Mouse (Mus musculus): ENCODE results near the gene Mrps23. TPM values are rescaled to one million over a fixed set of nuclear protein-coding genes. Genes with fewer than 3 reads are reported as not detected.
"Not testable (repeated sequence)": the region's sequence is repeated elsewhere in the genome, so short reads cannot be mapped to it uniquely, and the experiment has no call there.

The Mrps23 gene
- polyA plus RNA-seq, 1 experiment from 2014 or later, result 64.9 TPM

DNA sequence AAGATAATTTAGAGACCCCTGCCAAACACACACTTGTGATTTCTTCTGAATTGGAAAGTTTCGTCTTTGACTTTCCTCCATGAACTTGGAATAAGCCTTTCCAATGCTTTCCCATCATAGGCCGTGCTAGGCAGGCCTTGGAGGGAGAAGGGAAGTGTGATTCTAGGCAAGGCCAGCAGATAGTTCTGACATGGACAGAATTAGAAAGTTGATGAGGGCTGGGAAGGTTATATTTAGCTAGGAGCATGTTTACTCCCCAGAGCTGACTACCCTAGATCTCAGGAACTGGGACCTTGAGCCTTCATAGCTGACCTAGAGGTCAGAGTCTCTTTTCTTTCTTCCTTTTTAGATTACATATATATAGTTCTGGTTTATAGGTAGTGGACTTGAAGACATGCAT, 3.0 kb upstream of the Mrps23 start:
- no peaks in the 10 kb centered on the region for H3K9me3 ChIP-seq (ENCODE audit: control insufficient read depth, low read length)
- ATAC-seq, result no peak
- H3K9ac ChIP-seq (replicated peaks; ENCODE audit: low read depth, low read length), result no peak overlapping the region
- peaks cover 26% of the 10 kb centered on the region for H3K4me1 ChIP-seq (replicated peaks; ENCODE audit: control insufficient read depth, insufficient read depth, low read length)
- H3K4me2 ChIP-seq (ENCODE audit: low read length), result no peak overlapping the region
- no peak overlapping the region for H3K4me3 ChIP-seq (replicated peaks; ENCODE audit: low read length)
- no peaks in the 10 kb centered on the region for H3K27me3 ChIP-seq (replicated peaks; ENCODE audit: control insufficient read depth, insufficient read depth, low read length)
- H3K27ac ChIP-seq (ENCODE audit: low read length), result no peak overlapping the region
- no peaks in the 10 kb centered on the region for H3K36me3 ChIP-seq (ENCODE audit: control insufficient read depth, insufficient read depth)
- 80% methylated on average over 2 of the region's 2 CpGs for WGBS

DNA sequence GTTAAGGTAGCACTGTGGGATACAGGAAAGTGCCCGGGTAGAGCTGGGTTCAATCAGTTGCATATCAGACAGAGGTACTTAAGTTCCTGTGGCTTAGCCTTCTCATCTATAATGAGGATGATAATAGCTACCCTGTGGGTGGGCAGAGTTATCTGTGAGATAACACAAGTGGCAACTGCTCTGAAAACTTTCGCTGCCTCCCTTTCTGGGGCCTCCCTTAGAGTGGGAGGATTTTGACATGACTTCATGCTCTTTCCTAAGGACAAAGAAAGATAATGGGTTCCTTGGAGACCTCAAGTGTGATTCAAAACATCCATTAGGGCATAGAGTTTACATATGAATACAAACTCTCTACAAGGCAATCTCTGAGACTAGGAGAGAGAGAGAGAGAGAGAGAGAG, 2.1 kb upstream of the Mrps23 start:
- peaks cover 26% of the 10 kb centered on the region for H3K4me1 ChIP-seq (replicated peaks; ENCODE audit: control insufficient read depth, insufficient read depth, low read length)
- H3K9ac ChIP-seq (replicated peaks; ENCODE audit: low read depth, low read length), result no peak overlapping the region
- H3K4me2 ChIP-seq (ENCODE audit: low read length), result no peak overlapping the region
- no peak for ATAC-seq
- no peaks in the 10 kb centered on the region for H3K36me3 ChIP-seq (ENCODE audit: control insufficient read depth, insufficient read depth)
- WGBS, result 15% methylated on average over 2 of the region's 2 CpGs
- no peak overlapping the region for H3K4me3 ChIP-seq (replicated peaks; ENCODE audit: low read length)
- no peaks in the 10 kb centered on the region for H3K9me3 ChIP-seq (ENCODE audit: control insufficient read depth, low read length)
- H3K27me3 ChIP-seq (replicated peaks; ENCODE audit: control insufficient read depth, insufficient read depth, low read length), result no peaks in the 10 kb centered on the region
- no peak overlapping the region for H3K27ac ChIP-seq (ENCODE audit: low read length)

DNA sequence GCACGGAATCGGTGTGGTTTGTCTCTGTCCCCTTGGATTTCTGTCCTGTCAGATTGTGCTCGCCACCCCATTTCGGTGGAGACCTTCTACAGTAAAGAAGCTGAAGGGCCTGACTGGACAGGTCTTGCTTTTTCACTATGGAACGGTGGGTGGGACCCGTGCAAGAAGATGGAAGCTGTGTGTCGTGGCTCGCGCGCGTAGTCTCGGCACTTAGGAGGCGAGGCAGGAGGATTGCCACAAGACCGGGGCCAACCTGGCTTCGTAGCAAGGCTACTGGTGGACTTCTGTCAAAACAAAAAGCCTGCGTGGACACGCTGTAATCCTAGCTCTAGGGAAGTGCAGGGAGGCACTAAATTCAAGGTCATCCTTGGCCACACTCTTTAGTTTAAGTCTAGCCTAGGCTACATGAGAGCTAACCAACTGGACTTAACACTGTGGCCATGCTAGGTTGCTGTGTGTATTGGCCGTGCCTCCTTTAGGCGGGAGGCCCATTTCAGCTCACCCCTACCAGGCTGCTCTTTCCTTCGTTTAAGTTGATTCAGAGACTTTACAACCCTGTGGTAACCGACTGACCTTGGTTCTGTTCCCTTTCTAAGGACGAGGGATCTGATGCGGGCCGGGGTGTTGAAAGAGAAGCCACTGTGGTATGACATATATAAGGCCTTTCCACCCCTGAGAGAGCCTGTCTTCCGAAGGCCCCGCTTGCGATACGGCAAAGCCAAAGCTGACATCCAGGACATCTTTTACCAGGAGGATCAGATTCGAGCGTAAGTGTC, 593 bp downstream of the Mrps23 start:
- Histone ChIP-seq H3K4me2 (ENCODE audit: low read length) (peak overlapping the region; percentile 93), H3K27me3 (replicated peaks; ENCODE audit: control insufficient read depth, insufficient read depth, low read length) (no peaks in the 10 kb centered on the region), H3K27ac (ENCODE audit: low read length) (peak overlapping the region; percentile 63), H3K36me3 (ENCODE audit: control insufficient read depth, insufficient read depth) (peaks cover under 1% of the 10 kb centered on the region; the same call in 1 of the 2 replicates), H3K4me1 (replicated peaks; ENCODE audit: control insufficient read depth, insufficient read depth, low read length) (peaks cover 26% of the 10 kb centered on the region), H3K4me3 (replicated peaks; ENCODE audit: low read length) (peak overlapping the region; percentile 89), H3K9ac (replicated peaks; ENCODE audit: low read depth, low read length) (peak overlapping the region; percentile 86), H3K9me3 (ENCODE audit: control insufficient read depth, low read length) (no peaks in the 10 kb centered on the region)
- peak; percentile 9 for ATAC-seq
- WGBS, result 33% methylated on average over 30 of the region's 30 CpGs

DNA sequence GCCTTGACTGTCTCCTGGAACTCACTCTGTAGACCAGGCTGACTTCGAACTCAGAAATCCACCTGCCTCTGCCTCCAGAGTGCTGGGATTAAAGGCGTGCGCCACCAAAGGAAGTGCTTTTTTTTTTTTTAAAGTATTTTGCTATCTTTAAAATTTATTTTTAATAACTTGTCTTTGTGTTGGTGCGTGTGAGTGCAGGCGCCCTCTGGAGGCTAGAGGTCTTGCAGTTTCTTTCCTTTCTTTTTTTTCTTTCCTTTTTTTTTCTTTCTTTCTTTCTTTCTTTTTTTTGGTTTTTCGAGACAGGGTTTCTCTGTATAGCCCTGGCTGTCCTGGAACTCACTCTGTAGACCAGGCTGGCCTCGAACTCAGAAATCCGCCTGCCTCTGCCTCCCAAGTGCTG, 2.4 kb downstream of the Mrps23 start:
- Histone ChIP-seq H3K36me3 (ENCODE audit: control insufficient read depth, insufficient read depth) (peaks cover 18% of the 10 kb centered on the region), H3K4me1 (replicated peaks; ENCODE audit: control insufficient read depth, insufficient read depth, low read length) (peaks cover 26% of the 10 kb centered on the region)
- H3K4me3 ChIP-seq (replicated peaks; ENCODE audit: low read length); H3K27me3 ChIP-seq (replicated peaks; ENCODE audit: control insufficient read depth, insufficient read depth, low read length); H3K9ac ChIP-seq (replicated peaks; ENCODE audit: low read depth, low read length); H3K4me2 ChIP-seq (ENCODE audit: low read length); H3K9me3 ChIP-seq (ENCODE audit: control insufficient read depth, low read length); H3K27ac ChIP-seq (ENCODE audit: low read length); ATAC-seq: not testable (repeated sequence)
- WGBS, result 82% methylated on average over 8 of the region's 8 CpGs

DNA sequence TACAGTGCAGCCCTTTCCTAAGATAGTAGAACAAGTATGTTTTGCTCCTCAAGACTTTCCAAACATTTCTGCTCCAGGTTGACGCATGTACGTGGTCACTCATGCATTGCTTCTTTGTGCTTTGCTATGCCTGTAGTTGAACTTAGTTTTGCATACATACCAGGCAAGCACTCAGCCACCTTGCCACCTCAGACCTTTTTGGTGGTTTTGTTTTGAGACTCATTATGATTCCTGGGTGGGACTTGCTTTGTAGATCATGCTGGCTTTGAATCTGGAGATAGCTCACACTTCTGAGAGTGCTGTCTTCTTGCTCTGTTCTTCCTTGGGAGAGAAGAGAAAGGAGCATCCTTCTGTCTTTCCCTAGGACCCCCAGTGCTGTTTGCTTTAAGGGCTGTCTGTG, 3.5 kb downstream of the Mrps23 start:
- no peak overlapping the region for H3K9ac ChIP-seq (replicated peaks; ENCODE audit: low read depth, low read length)
- H3K27me3 ChIP-seq (replicated peaks; ENCODE audit: control insufficient read depth, insufficient read depth, low read length), result no peaks in the 10 kb centered on the region
- peaks cover 18% of the 10 kb centered on the region for H3K36me3 ChIP-seq (ENCODE audit: control insufficient read depth, insufficient read depth)
- H3K4me3 ChIP-seq (replicated peaks; ENCODE audit: low read length), result no peak overlapping the region
- 97% methylated on average over 2 of the region's 2 CpGs for WGBS
- H3K9me3 ChIP-seq (ENCODE audit: control insufficient read depth, low read length), result no peaks in the 10 kb centered on the region
- ATAC-seq, result no peak
- no peak overlapping the region for H3K27ac ChIP-seq (ENCODE audit: low read length)
- H3K4me2 ChIP-seq (ENCODE audit: low read length), result no peak overlapping the region
- peaks cover 26% of the 10 kb centered on the region for H3K4me1 ChIP-seq (replicated peaks; ENCODE audit: control insufficient read depth, insufficient read depth, low read length)

DNA sequence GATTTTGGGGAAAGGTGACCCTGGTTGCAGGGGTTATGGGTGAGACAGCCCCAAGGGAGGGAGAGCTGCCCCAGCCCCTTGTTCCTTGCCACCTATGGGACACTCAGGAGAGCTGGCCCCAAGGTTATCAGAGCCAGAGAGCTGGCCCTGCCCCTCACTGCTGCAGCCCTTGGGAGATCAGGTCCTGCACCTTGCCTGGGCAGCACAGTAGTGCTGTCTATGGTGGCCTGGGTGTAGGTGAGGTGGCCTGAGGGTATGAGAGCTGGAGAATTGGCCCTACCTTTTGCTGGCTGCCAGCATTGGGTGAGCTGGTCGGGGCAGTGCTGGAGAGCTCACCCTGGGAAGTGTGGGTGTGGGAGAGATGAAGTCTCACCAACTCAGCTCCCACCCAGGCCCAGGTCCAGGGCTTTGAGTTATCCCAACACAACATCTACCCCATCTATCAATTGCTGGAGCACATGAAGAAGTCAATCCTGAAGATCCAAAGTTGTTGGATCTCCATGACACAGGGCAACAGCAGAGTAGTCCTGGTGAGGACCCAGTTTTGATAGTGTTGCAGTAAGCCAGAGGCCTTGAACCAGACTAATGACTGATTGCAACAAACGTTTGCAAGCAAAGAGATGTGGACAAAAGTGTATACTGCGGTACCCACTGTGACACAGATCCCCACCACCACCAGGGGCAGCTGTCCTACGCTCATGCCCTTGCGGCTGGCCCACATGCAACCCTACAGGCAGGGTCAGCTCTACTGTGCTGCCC, 7.8 kb downstream of the Mrps23 start:
- no peak; the same call in 1 of the 2 replicates for ATAC-seq
- WGBS, result 88% methylated on average over 5 of the region's 5 CpGs
- no peak overlapping the region for H3K27ac ChIP-seq (ENCODE audit: low read length)
- peaks cover 13% of the 10 kb centered on the region for H3K4me1 ChIP-seq (replicated peaks; ENCODE audit: control insufficient read depth, insufficient read depth, low read length)
- no peaks in the 10 kb centered on the region for H3K9me3 ChIP-seq (ENCODE audit: control insufficient read depth, low read length)
- H3K36me3 ChIP-seq (ENCODE audit: control insufficient read depth, insufficient read depth), result peaks cover 18% of the 10 kb centered on the region
- H3K4me3 ChIP-seq (replicated peaks; ENCODE audit: low read length), result no peak overlapping the region
- H3K9ac ChIP-seq (replicated peaks; ENCODE audit: low read depth, low read length), result no peak overlapping the region
- H3K27me3 ChIP-seq (replicated peaks; ENCODE audit: control insufficient read depth, insufficient read depth, low read length), result no peaks in the 10 kb centered on the region
- no peak overlapping the region for H3K4me2 ChIP-seq (ENCODE audit: low read length)

DNA sequence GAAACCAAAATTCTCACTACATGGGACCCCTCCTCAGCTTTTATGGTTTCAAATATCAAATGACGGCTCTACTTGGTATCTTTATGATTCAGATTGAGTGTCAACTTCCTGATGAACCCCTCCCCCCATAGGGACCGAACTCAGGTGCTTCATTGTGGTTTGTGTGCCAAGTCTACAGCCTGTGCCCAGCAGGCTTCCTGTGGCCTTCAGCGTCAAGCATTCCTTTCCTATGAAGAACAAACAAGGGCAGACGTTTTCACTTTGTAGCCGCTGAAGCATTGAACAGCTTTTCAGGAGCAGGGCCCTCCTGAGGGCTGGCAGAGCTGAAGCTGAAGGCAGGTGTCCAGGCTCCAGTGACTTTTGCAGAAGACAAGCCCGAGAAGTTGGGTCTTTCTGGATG, 9.6 kb downstream of the Mrps23 start:
- Histone ChIP-seq H3K4me2 (ENCODE audit: low read length) (no peak overlapping the region), H3K27ac (ENCODE audit: low read length) (no peak overlapping the region), H3K27me3 (replicated peaks; ENCODE audit: control insufficient read depth, insufficient read depth, low read length) (no peaks in the 10 kb centered on the region), H3K36me3 (ENCODE audit: control insufficient read depth, insufficient read depth) (peaks cover 18% of the 10 kb centered on the region), H3K4me1 (replicated peaks; ENCODE audit: control insufficient read depth, insufficient read depth, low read length) (peaks cover 13% of the 10 kb centered on the region), H3K9me3 (ENCODE audit: control insufficient read depth, low read length) (no peaks in the 10 kb centered on the region), H3K9ac (replicated peaks; ENCODE audit: low read depth, low read length) (no peak overlapping the region), H3K4me3 (replicated peaks; ENCODE audit: low read length) (no peak overlapping the region)
- 54% methylated on average over 6 of the region's 6 CpGs for WGBS
- ATAC-seq, result no peak

DNA sequence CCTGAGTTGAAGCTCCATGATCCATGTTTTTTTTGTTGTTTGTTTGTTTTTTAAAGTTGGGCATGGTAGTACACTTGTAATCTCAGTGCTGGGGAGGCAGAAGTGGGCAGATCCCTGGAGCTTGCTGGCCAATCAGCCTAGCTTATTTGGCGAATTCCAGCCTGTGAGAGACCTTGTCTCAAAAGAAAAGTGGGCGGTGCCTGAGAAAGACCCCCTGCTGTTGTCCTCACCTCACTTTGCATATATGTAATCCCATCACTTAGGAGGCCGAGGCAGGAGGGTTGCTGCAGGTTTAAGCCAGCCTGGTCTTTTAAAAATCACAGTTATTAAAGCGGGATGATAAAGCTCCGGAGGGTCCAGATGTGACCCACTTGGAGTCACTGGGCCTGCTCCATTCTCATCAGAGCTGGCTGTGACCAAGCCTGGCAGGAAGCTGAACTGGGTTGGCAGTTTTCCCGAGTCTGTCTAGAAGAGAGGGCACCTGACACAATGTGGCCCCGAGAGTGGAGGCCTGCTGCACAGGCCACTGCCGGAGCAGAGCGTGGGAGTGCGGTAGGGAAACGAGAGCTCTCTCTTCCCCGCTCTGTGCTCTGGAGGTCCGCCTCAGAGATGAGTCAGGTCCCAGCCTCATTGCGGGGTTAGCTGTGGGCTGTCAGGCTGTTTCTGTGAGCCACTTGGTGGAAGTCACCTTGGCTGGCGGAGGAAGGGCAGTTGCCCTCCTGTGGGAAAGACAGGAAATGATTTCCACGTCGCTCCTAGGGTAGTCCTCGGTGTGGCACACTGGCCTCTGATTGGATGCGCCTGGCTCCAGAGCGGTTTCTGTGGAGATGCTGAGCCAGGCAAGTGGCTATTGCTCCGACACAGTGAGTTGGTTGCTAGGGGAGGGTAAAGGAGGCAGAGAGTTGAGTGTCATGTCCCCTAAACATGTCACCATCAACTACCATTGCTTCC, 11.0 kb downstream of the Mrps23 start:
- no peak overlapping the region for H3K9ac ChIP-seq (replicated peaks; ENCODE audit: low read depth, low read length)
- 55% methylated on average over 21 of the region's 21 CpGs for WGBS
- H3K4me2 ChIP-seq (ENCODE audit: low read length), result peak overlapping the region; percentile 45
- peaks cover 13% of the 10 kb centered on the region for H3K4me1 ChIP-seq (replicated peaks; ENCODE audit: control insufficient read depth, insufficient read depth, low read length)
- no peak overlapping the region for H3K4me3 ChIP-seq (replicated peaks; ENCODE audit: low read length)
- H3K27ac ChIP-seq (ENCODE audit: low read length), result no peak overlapping the region
- ATAC-seq, result peak; percentile 50
- no peaks in the 10 kb centered on the region for H3K9me3 ChIP-seq (ENCODE audit: control insufficient read depth, low read length)
- peaks cover 13% of the 10 kb centered on the region for H3K36me3 ChIP-seq (ENCODE audit: control insufficient read depth, insufficient read depth)
- H3K27me3 ChIP-seq (replicated peaks; ENCODE audit: control insufficient read depth, insufficient read depth, low read length), result no peaks in the 10 kb centered on the region

DNA sequence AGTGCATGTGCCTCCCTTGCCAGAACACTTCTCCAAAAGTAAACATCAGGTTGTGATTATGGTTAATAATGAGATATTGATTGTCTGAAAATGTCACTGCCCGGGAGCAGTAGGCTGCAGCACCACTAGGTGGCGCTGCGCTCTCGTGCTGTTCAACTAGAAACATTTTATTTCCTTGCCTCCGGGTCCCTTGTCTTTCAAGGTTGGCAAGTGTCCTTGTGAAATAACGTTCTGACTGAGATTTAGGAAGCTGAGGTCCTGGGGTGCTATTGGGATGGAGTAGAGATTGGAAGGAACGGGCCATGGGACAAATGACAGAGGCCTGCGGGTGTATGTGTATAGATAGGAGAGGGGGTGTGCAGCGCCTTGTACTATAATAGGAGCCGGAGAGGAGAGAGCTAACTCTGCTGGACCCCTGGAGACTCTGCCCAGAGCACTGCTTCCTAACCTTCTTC, 12.1 kb downstream of the Mrps23 start:
- no peak overlapping the region for H3K27ac ChIP-seq (ENCODE audit: low read length)
- H3K36me3 ChIP-seq (ENCODE audit: control insufficient read depth, insufficient read depth), result peaks cover 3% of the 10 kb centered on the region
- WGBS, result 10% methylated on average over 10 of the region's 10 CpGs
- H3K9ac ChIP-seq (replicated peaks; ENCODE audit: low read depth, low read length), result peak overlapping the region; percentile 25; the same call in 1 of the 2 replicates
- H3K9me3 ChIP-seq (ENCODE audit: control insufficient read depth, low read length), result no peaks in the 10 kb centered on the region
- H3K27me3 ChIP-seq (replicated peaks; ENCODE audit: control insufficient read depth, insufficient read depth, low read length), result no peaks in the 10 kb centered on the region
- H3K4me3 ChIP-seq (replicated peaks; ENCODE audit: low read length), result no peak overlapping the region
- peaks cover 13% of the 10 kb centered on the region for H3K4me1 ChIP-seq (replicated peaks; ENCODE audit: control insufficient read depth, insufficient read depth, low read length)
- ATAC-seq, result no peak
- H3K4me2 ChIP-seq (ENCODE audit: low read length), result peak overlapping the region; percentile 45

Measured in forebrain, embryonic 16.5 days (tissue).